Mouse (Mus musculus) thymus, adult 2 months (tissue): ENCODE measurements around the gene Sbk1.

Source experiments
- CTCF ChIP-seq: fragments of 200-500 bp; IDR thresholded peaks from 2 replicates; pipeline ENCODE4 v1.5.1; 2012; ENCODE audit warnings: mild to moderate bottlenecking, control low read depth, low read length, moderate library complexity, borderline replicate concordance; ENCODE audit not compliant: control insufficient read depth, poor library complexity, insufficient read depth; ENCODE audit errors: extremely low read depth
- POLR2A ChIP-seq: fragments of 200-500 bp; IDR thresholded peaks from 2 replicates; pipeline ENCODE4 v1.6.1; 2012; ENCODE audit warnings: mild to moderate bottlenecking, low read length, control low read depth, moderate library complexity; ENCODE audit not compliant: control insufficient read depth, poor library complexity, insufficient read depth; ENCODE audit errors: extremely low read depth

DNA sequence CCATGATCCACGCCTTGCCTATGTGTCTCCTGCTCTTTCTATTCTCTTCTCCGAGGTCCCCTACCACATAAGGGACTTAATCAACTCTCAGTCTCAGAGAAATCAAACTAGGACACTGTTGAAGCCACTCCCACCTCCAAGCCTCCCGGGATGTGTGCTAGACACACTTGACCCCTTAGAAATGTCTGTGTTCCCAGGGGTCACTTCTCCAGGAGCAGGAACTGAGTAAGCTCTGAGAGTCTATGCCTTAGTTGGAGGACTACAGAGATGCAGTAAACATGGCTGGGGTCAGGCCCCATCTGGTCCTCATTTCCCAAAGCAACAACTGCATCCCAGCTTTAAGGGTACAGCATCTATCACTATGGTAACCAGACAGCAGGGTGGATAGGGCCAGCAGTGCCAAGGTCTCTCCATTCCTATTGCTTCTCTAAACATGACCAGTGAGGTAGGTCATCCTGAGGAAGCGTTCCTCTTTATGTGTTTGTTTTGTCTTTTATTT is 6.0 kb upstream of the Sbk1 start:
- no peak for TF ChIP-seq POLR2A
- no peak for TF ChIP-seq CTCF
